Mouse (Mus musculus): ENCODE data around the gene Plg. TPM values are rescaled to one million over a fixed set of nuclear protein-coding genes. Genes with fewer than 3 reads are reported as not detected.
A peak's percentile ranks its signal among the peaks of the same experiment; 100 is the strongest.

Gene Plg
- total and polyA plus RNA-seq, 3 experiments, result not detected

DNA sequence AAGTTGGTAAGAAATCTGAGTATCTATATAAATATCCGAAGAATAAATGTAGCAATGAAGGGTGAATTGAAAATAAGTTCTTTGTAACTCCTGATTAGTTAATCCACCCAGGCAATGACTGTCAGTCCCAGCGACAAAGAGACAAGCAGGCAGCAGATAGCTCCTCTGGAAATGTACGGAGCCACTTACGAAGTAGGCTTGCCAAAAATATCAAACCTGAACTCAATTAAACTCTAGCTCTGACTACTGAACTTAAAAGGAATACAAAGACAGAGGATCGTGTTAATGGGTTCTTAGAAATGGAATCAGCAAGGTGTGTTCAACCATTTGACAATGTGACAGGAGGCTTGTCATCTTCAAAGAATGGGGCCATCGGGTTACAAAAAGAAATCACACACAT lies 75.3 kb downstream of the Plg start:
- Histone ChIP-seq H3K36me3 (replicated peaks in 1 of 2; ENCODE audit: control insufficient read depth in 1 of 2, insufficient read depth in 1 of 2, low read length in 1 of 2) (no peaks in the 10 kb centered on the region), H3K4me3 (replicated peaks in 1 of 3; ENCODE audit: low read depth in 2 of 3, low read length in 2 of 3, poor library complexity in 1 of 3) (no peak overlapping the region), H3K4me2 (ENCODE audit: insufficient read depth, low read depth, poor library complexity, severe bottlenecking) (no peak overlapping the region), H3K9me3 (replicated peaks; ENCODE audit: low read length) (no peaks in the 10 kb centered on the region), H3K9ac (ENCODE audit: insufficient read depth, low read depth) (no peak overlapping the region), H3K79me2 (replicated peaks; ENCODE audit: control insufficient read depth, extremely low read depth, insufficient read depth, poor library complexity, severe bottlenecking) (no peaks in the 10 kb centered on the region), H3K27me3 (replicated peaks) (peaks cover 23% of the 10 kb centered on the region), H3K4me1 (ENCODE audit: control insufficient read depth in 1 of 2, insufficient read depth in 2 of 2) (no peaks in the 10 kb centered on the region), H3K27ac (ENCODE audit: insufficient read depth, low read depth) (no peak overlapping the region)
- in situ Hi-C loops (cut with MboI; ENCODE audit: low pct_ligation_motif_present, low pct_unique_long_range_greater_than_20kb, low sequenced_read_pairs) (loop anchor here (5.0 kb wide), 1 partner anchor 36 kb away; no protein-coding TSS in a partner anchor), dilution Hi-C loops (cut with MboI; ENCODE audit: extremely low pct_ligation_motif_present, extremely low pct_unique_long_range_greater_than_20kb, low sequenced_read_pairs) (no loop called here)
- no peak for DNase-seq (ENCODE audit: extremely low read depth)
- TF ChIP-seq CHD1 (IDR thresholded peaks at IDR 0.05; ENCODE audit: low read depth, low read length) (no peak), POLR2AphosphoS2 (IDR thresholded peaks at IDR 0.05; ENCODE audit: low read depth, low read length) (no peak), ZC3H11A (IDR thresholded peaks at IDR 0.05; ENCODE audit: low read depth, low read length) (no peak), SMC3 (IDR thresholded peaks at IDR 0.05; ENCODE audit: low read depth, low read length) (no peak), CHD2 (IDR thresholded peaks at IDR 0.05; ENCODE audit: low read length) (no peak), IRF4 (IDR thresholded peaks at IDR 0.05; ENCODE audit: low read depth, low read length) (no peak), NRF1 (IDR thresholded peaks at IDR 0.05; ENCODE audit: low read depth, low read length) (no peak), RAD21 (IDR thresholded peaks at IDR 0.05; ENCODE audit: low read depth, low read length) (no peak), SIN3A (IDR thresholded peaks at IDR 0.05; ENCODE audit: low read length) (no peak), MYC (IDR thresholded peaks at IDR 0.05; ENCODE audit: low read depth, low read length) (no peak)

DNA sequence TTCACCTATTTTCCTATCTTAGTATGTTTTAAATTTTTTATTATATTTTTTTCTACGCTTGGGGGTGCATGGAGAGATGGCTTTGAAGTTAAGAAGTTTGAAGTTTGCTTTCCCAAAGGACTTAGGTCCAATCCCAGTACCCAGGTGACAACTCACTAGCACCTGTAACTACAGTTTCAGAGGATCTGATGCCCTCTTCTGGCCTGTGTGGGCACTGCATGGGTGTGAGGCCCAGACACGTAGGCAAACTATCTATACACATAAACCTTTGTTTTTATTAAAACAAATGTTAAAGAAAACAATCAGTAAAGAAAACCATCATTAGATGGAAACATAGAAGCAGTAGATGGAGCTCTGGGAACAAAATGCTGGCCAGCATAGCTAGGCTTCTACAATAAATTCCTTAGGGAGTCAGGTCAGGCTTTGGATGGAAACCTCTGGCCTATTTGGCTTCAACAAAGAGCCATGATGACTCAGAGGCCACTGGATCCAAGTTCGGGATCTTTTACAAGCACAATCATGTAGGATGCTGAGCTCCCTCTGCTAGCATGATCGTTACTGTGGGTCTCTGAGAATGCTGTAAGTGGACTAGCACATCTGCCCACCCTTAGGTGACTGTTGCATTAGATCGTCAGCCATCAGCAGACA lies 76.9 kb downstream of the Plg start:
- no peaks in the 10 kb centered on the region for H3K79me2 ChIP-seq (replicated peaks; ENCODE audit: control insufficient read depth, extremely low read depth, insufficient read depth, poor library complexity, severe bottlenecking)
- peak; percentile 24 for DNase-seq (ENCODE audit: extremely low read depth)
- no peaks in the 10 kb centered on the region for H3K4me1 ChIP-seq (ENCODE audit: control insufficient read depth in 1 of 2, insufficient read depth in 2 of 2)
- peaks cover 26% of the 10 kb centered on the region for H3K27me3 ChIP-seq (replicated peaks)
- H3K27ac ChIP-seq (ENCODE audit: insufficient read depth, low read depth), result no peak overlapping the region
- in situ Hi-C loops (cut with MboI; ENCODE audit: low pct_ligation_motif_present, low pct_unique_long_range_greater_than_20kb, low sequenced_read_pairs) (no loop called here), dilution Hi-C loops (cut with MboI; ENCODE audit: extremely low pct_ligation_motif_present, extremely low pct_unique_long_range_greater_than_20kb, low sequenced_read_pairs) (no loop called here)
- H3K36me3 ChIP-seq (replicated peaks in 1 of 2; ENCODE audit: control insufficient read depth in 1 of 2, insufficient read depth in 1 of 2, low read length in 1 of 2), result no peaks in the 10 kb centered on the region
- H3K4me3 ChIP-seq (replicated peaks in 1 of 3; ENCODE audit: low read depth in 2 of 3, low read length in 2 of 3, poor library complexity in 1 of 3), result no peak overlapping the region
- no peaks in the 10 kb centered on the region for H3K9me3 ChIP-seq (replicated peaks; ENCODE audit: low read length)
- no peak overlapping the region for H3K4me2 ChIP-seq (ENCODE audit: insufficient read depth, low read depth, poor library complexity, severe bottlenecking)
- no peak for TF ChIP-seq USF2 (conservative IDR thresholded peaks at IDR 0.05; ENCODE audit: low read depth, low read length)
- peak; percentile 59 for TF ChIP-seq SMC3 (IDR thresholded peaks at IDR 0.05; ENCODE audit: low read depth, low read length)
- TF ChIP-seq CTCF (conservative IDR thresholded peaks at IDR 0.05 in 1 of 2, IDR thresholded peaks at IDR 0.05 in 1 of 2; ENCODE audit: low read depth in 2 of 2, low read length in 2 of 2), result peak; percentile 66 to 77
- peak; percentile 43 for TF ChIP-seq RAD21 (IDR thresholded peaks at IDR 0.05; ENCODE audit: low read depth, low read length)
- no peak overlapping the region for H3K9ac ChIP-seq (ENCODE audit: insufficient read depth, low read depth)

- Histone ChIP-seq H3K9ac (ENCODE audit: insufficient read depth, low read depth) (no peak overlapping the region), H3K4me1 (ENCODE audit: control insufficient read depth in 1 of 2, insufficient read depth in 2 of 2) (0 out of 4 replicates have a peak, but pooled peaks cover 0 to 3% of the 10 kb centered on the region in 2 experiments), H3K9me3 (replicated peaks; ENCODE audit: low read length) (peaks cover 5% of the 10 kb centered on the region), H3K27me3 (replicated peaks) (peaks cover 19% of the 10 kb centered on the region), H3K4me2 (ENCODE audit: insufficient read depth, low read depth, poor library complexity, severe bottlenecking) (no peak overlapping the region), H3K36me3 (replicated peaks in 1 of 2; ENCODE audit: control insufficient read depth in 1 of 2, insufficient read depth in 1 of 2, low read length in 1 of 2) (no peaks in the 10 kb centered on the region), H3K27ac (ENCODE audit: insufficient read depth, low read depth) (no peak overlapping the region), H3K4me3 (replicated peaks in 1 of 3; ENCODE audit: low read depth in 2 of 3, low read length in 2 of 3, poor library complexity in 1 of 3) (no peak overlapping the region), H3K79me2 (replicated peaks; ENCODE audit: control insufficient read depth, extremely low read depth, insufficient read depth, poor library complexity, severe bottlenecking) (no peaks in the 10 kb centered on the region)
- DNase-seq (ENCODE audit: extremely low read depth), result no peak
- TF ChIP-seq KAT2A (IDR thresholded peaks at IDR 0.05; ENCODE audit: insufficient replicate concordance, low read length) (no peak), PAX5 (IDR thresholded peaks at IDR 0.05; ENCODE audit: low read length) (no peak), RAD21 (IDR thresholded peaks at IDR 0.05; ENCODE audit: low read depth, low read length) (peak; percentile 21), USF1 (IDR thresholded peaks at IDR 0.05; ENCODE audit: low read depth, low read length) (no peak), CTCF (conservative IDR thresholded peaks at IDR 0.05 in 1 of 2, IDR thresholded peaks at IDR 0.05 in 1 of 2; ENCODE audit: low read depth in 2 of 2, low read length in 2 of 2) (peak; percentile 12 to 49; a peak in 2 of 4 replicates), ZKSCAN1 (IDR thresholded peaks at IDR 0.05; ENCODE audit: borderline replicate concordance, low read depth, low read length) (no peak), CHD1 (IDR thresholded peaks at IDR 0.05; ENCODE audit: low read depth, low read length) (no peak), IRF4 (IDR thresholded peaks at IDR 0.05; ENCODE audit: low read depth, low read length) (no peak), ETS1 (conservative IDR thresholded peaks at IDR 0.05; ENCODE audit: low read depth, low read length) (no peak), SMC3 (IDR thresholded peaks at IDR 0.05; ENCODE audit: low read depth, low read length) (no peak), POLR2A (IDR thresholded peaks at IDR 0.05; ENCODE audit: low read depth, low read length) (no peak)
- dilution Hi-C loops (cut with MboI; ENCODE audit: extremely low pct_ligation_motif_present, extremely low pct_unique_long_range_greater_than_20kb, low sequenced_read_pairs) (no loop called here), in situ Hi-C loops (cut with MboI; ENCODE audit: low pct_ligation_motif_present, low pct_unique_long_range_greater_than_20kb, low sequenced_read_pairs) (no loop called here)
Measured at GRCm38 (mm10) chr17:12461168-12461567, 82.8 kb downstream of the Plg start.
